Mouse (Mus musculus): ENCODE results near the gene Gmpr2.

Gmpr2 gene

GRCm38 (mm10) chr14:55726261-55726660 is 54.5 kb downstream of the Gmpr2 start:
- no peak for DNase-seq

- DNase-seq: no peak
These were observed 56.3 kb downstream of the Gmpr2 start for GRCm38 (mm10) chr14:55727889-55728685.

Measured in right cerebral cortex, adult 18-20 months (tissue).